Mouse (Mus musculus) frontal cortex, postnatal 36 days (tissue): Measurements from ENCODE around the gene Chmp5.

Experiments used
- DNase-seq, 2 experiments: peaks; one replicate each; pipeline ENCODE4 v3.0.0; 2022; ENCODE audit warnings: low spot score in 2 of 2

Chmp5 gene

DNA sequence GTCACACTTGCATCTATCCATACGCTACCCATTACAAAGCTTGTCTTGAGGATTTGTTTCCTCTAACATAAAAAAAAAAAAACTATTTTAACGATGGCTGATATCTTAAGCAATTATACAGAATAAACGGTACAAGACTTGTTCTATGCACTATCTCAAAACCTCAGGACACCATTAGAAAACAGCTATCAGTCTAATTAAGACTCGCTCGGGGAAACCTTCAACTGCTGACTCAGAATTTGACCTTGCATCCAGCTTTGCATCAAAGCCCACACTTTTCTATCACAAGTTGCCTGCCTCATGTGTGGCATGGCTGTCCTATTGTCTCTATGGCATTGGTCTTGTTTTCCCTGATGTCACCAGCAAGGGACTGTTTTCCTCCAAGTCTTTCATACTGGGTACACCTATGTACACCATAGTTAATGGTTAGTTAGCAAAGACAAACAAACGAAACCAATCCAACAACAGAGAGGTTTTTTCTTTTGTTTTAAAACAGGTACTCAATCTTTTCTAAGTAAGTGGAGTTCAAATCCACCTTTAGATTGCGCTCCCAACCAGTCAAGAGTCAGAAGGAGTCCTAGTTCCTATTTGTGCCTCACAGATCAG, 1.6 kb upstream of the Chmp5 start:
- DNase-seq: no peak

DNA sequence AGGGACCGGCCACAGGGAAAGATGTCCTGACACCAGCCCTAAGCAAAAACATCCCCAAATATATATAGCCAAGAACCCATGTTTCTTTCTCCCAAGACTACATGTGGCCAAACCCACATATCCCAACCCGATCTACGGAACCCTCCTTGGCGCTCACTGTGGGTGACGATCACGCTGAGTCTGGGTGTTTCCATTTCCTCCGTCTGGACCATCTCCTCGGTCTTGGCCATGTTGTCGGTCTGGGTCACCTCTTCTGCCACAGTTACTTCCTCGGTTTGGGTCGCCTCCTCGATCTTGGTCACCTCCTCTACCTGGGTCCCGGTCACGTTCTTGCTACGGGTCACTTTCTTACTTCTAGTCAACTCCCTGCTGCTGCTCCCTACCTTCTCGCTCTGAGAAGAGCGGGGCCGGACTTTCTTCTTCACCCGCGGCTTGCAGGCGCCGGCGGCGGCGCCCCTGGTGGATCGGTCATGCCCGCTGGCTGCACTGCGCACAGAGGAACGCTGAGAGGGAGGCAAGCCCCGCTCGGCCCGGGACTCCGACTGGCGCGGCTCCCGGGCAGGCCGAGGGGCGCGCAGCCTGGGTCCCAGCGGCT, 545 bp upstream of the Chmp5 start:
- no peak for DNase-seq

DNA sequence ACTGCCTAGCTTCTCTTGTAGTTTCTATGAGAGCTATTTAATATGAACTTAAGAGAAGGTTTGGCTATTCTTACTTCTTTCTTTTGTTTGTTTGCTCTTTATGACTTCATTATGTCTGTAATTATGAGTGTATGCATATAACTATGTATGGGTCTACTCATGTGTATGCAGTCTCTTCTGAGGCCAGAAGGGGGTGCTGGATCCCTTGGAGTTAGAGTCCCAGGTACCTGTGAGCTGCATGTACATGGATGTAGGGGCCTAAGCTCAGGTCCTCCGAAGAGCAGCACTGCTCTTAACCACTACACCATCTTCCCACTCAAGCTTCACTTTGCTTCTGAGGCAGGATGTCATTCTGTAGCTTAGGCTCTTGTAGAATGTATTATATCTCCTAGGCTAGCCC, 5.3 kb downstream of the Chmp5 start:
- no peak for DNase-seq

DNA sequence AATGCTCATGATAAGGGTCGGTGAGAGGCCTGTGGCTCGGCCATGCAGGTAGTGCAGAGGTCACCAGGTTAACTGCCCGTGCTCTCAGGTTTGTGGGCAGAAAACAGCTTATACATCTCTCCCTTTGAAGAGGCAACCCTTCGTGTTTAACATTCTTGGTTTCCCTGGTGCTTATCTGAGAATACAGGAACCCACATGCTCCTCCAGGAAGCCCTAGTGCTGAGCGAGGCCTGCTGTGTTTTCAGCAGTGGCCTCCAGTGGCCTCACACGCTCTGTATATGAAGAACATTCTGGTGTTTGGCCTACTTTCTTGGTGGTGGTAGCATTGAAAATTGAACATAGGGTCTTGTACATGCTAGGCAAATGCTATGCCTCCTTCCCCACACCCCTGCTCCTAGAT, 7.7 kb downstream of the Chmp5 start:
- DNase-seq: no peak

DNA sequence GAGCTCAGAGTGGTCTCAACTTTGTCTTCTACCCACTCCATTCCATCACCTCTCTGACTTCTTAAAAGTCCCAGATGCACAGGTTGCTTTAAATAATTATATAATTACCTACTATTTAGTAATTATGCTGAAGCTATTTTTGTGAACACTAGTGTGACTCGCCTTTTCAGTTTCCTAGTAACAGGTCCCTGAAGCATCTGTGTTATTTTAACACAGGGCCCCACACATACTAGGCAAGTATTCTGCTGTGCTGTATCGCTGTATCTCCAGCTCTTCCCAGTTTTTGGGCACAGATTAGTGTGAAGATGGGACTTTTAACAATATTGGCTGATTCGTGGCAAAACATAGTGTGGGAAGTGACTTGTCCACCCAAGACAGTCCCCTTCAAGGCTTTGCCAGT, 15.3 kb downstream of the Chmp5 start:
- no peak for DNase-seq

DNA sequence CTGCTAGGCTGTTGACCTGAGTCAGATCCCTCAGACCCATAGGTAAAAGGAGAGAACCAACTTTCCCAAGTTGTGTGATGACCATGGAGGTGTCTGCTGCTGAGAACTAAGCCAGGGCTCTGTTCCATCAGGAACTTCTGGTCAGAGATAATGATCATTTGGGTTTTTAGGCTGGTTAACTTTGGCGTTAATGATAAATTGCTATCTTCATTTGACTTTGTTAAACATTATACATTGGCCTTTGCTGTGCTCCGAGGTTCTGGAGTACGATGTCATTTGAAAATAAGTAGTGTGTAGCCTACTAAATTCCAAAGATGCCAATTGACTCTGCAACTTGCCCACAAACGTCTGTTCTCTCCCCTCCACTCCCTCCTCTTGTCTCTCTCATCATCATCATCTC, 21.0 kb downstream of the Chmp5 start:
- DNase-seq: no peak

DNA sequence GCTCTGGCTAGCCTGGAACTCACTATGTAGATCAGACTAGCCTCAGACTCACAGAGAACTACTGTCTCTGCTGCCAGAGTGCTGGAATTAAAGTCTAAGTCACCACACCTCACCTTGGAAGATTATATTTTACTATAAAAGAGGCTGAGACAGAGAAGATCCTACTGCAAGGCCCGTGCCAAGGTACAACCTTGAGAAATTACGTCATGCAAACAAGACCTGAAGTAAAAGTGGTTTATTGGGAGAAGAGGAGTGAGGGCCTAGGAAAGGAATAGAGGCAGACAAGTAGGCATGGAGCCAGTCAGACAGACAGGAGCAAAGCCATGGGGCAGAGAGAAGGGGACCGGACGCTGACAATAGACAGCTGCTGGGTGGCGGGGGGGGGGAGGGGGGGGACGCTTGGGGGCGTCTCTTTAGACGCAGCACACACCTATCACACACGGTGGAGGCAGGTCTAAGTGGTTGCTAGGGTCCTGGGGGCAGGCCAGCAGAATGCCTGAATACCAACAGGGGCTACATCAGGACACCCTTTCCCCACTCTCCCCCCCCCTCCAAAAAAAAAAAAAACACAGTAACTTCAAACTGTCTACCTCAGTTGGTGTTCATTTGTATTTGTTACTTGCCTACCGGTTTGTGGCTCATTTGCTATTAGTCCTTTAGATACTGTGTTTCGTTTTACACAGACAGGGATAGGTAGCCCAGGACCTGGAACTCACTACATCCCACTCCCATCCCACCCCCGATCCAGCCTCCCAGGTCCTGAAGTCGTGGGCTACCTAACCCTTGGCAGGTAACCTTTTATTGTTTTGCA, 21.8 kb downstream of the Chmp5 start:
- no peak for DNase-seq

DNA sequence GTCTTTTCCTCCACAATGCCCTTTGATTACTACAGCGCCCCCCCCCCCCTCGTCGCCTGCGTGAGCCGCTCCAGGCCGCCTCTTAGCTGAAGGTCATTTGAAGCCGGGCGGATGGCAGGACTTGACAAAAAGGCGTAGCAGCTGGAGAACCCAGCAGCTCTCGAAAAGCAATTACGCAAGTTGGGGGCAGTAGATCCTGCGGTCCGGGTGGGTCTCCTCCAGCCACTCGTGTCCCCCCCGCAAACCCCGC, 22.3 kb downstream of the Chmp5 start:
- no peak for DNase-seq

DNA sequence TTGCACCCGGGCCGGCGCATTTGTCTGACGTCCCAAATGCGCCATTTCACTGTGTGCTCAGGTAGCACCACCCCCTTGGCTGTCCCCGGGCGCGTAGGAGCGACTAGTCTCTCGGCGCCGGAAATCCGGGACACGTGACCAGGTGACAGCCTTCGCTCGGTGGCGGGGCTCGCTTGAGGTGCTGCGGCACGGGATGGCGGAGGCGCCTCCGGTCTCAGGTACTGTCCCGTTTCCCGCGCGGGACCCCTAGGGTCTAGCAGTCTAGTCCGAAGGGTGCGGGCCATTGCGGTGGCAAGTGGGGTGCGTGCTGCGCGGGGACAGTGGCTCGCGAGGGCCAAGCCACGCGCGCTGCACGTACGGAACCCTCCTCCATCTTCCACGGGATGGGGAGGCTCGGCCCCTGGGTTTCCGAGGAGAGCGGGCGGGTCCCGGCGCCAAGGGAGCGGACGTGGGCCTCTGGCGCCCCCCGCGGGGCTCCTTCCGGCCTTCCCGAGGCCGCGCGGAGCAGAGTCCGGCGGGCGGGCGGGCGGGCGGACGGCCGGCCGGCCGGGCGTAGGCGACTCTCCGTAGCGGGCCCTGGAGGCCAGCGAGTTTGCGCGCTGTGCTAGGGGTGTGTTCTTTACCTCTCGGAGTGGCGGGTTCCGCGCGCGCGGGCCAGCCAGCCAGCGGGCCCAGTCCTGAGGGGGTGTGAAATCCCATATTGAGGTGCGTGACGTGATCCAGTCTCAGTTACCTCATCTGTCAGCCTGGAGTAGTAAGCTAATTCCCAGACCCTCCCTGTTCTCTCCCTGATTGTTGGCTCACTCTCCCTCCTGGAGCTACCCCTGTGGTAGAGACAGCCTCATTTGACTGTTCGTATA, 22.9 kb downstream of the Chmp5 start, which contains the start of gene Nfx1:
Gene Nfx1, plus strand, starts transcription at position 65 of the 860 bp plus-strand sequence.
- peak; percentile 93 to 96 for DNase-seq

DNA sequence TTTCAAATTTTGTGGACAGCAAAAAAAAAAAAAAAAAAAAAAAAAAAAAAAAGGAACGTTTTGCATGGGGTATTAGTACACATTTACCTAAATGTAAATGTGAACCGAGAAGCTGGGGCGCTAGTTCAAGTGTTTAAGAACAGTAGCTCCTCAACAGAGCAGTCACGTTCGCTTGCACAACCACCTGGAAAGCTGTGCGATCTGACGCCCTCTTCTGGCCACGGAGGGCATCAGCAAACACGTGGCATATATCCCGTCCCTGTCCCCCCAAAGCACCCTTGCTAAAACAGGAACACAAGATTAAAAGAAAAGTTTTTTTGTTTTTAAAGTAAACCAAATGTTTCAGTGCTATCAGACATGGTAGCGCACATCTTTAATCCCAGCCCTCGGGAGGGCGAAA, 23.5 kb downstream of the Chmp5 start:
- no peak for DNase-seq

DNA sequence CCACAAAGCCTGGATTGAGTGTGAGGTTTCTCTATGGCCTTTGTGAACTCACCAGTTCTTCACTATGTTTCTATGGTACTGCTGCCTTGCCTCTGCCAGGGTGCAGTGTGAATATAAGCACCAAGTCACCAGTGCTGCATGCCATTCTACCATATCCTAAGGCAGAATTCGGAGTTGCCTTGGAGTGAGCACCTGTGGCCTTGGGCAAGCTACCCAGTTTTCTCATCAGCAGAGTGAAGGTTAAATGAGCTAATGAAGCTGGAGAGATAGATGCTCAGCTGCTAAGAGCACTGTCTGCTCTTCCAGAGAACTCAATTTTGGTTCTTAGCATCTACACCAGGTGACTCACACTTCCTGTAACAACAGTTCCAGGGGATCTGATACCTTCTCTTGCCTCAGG, 25.8 kb downstream of the Chmp5 start:
- DNase-seq: no peak

DNA sequence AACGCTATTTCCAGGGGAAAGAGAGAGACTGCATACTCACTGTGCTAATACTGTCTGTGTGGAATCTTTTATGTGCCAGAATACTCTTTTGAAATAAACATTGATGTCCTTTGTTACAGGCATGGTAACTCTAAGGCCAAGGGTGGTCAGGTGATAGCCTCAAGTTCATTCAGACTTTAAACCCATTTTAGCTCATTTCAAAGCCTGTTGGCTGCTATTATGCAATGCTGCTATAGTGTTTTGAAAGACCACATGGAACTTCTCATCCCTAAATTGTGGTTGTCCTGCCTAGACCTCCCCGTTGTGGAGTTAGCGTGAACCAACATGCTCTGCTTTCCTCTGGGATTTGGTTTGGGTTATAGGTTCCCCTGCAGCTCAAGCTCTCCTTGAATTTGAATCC, 27.5 kb downstream of the Chmp5 start:
- no peak for DNase-seq

DNA sequence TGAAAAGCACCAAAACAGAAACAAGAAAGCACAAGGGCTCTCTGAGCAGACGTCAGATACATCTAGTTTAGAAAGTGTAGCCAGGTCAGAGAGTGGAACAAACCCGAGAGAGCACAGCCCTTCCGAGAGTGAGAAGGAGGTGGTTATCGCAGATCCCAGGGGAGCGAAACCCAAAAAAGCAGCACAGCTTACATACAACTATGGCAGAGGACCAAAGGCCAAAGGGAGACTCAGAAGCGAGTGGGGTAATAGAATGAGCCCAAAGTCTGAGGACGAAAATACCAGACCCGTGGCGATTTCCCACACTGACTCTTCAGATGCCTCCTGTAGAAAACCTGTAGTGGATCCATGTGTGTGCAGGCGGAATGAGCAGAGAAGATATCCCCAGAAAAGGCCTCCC, 28.4 kb downstream of the Chmp5 start:
- no peak for DNase-seq

DNA sequence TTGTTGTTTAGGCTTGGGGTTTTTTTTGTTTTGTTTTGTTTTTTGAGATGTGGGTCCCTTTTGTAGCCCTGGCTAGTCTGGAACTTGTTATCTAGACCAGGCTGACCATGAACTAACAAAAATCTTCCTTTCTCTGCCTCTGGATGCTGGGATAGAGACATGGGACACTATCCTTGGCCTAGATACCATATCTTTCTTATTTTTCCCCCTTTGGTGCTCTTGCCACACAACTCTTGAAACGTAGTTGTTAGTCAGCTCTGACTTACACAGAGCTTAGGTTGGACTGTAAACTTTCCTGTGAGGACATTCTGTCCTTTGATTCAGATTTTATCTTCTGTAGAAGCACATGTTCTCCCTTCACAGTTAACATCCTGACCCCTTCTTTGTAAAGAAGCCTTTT, 31.2 kb downstream of the Chmp5 start:
- DNase-seq: no peak

DNA sequence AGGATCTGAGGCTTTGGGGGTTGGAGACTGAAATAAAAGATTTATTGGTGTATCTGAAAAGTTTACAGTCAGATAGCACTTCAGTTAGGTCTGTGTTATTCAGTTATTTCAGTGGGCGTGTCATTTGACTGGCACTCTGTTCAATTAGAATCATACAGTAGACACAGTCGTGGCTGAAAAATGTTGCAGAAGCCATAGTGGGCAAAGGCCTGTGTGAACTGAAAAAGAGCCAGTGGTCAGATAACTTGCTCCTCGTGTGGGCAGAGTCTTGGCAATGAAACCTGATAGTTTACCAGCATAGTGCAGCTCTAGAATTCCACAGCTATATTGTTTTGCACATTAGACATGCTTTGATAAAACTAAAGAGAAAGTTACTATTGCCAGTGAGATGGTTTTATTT, 34.3 kb downstream of the Chmp5 start:
- DNase-seq: no peak

DNA sequence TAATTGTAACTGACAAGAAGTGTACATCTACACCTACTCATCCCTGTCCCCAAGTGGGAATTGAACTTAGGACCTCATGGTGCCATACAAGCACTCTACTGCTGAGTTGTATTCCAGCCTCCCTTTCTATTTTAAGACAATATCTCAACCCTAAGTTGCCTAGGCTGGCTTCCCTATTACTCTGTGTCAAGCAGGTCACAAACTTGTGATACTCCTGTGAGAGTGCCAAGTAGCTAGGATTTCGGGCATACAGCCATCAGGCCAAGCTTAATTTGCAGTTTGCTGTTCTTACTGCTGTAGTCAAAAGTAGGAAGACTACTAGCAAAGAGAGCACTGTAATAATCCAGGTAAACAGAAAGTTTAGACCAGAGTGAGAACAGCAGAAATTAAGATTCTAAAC, 35.5 kb downstream of the Chmp5 start:
- no peak for DNase-seq

DNA sequence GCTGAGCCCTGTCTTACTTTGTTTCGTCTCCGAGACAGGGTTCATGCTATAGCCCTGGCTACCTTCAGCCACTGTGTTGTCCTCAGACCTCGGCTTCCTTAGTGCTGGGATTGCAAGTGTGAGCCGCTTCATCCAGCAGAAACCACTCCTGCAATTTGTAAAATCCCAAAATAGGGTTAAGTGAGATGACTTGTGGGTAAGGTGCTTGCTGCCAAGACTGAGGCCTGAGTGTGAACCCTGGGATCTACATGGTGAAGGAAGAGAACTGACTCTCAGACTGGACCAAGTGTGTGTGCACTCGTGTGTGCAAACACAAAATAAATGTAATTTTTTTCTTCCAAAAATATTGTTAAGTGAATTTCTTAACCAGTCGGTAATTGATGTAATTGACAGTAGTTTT, 41.4 kb downstream of the Chmp5 start:
- DNase-seq: no peak

DNA sequence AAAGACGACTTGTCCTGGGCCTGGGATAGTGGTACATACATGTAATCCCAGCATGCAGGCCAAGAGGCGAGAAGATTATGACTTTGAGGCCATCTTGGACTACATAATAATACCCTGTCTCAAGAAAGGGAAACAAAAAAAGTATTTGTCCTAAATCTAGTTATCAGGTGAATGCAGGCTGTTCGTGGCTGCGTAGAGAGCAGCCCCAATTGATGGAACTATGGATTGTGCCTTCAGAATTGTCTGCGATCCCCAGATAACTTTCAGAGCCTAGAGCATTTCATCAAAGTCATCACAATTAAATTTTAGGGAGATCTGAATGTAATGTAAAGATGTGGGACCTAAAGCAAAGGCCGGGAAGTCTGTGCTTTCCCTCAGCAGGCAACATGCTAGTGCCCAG, 48.1 kb downstream of the Chmp5 start:
- no peak for DNase-seq

DNA sequence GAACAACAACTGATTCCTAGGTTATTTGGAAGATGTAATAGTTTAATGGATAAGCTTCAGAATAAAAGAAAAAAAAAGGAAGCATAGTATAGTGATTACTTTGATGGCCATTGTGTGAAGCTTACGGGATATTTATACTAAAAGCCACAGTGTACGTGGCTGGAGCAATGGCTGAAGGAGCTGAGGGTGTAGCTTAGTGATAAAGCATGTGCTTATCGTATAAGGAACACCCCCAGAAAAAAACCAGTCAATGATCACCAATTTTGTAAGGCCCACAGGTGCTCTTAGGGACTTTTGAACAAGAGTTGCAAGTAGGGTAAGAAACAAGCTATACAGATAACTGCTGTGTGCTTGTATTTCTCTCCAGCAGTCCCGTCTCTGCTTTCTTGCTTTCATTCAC, 49.7 kb downstream of the Chmp5 start:
- no peak for DNase-seq

DNA sequence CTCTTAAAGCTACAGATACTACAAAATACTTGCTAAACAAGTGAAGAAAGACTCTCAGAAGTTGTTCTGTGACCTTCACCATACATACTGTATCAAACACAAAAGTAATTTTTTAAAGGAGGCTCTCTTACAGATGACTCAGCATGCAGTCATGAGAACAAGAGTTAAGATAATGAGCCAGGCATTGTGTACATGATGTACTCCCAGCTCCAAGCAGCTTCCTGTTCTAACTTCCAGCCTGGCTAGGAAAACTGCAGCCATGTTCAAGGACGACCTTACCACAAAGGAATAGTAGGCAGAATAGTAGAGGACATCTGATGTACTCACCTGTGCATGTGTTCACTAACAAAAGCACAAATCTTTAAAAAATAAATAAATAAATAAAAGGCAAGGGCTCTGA, 52.1 kb downstream of the Chmp5 start:
- no peak for DNase-seq

DNA sequence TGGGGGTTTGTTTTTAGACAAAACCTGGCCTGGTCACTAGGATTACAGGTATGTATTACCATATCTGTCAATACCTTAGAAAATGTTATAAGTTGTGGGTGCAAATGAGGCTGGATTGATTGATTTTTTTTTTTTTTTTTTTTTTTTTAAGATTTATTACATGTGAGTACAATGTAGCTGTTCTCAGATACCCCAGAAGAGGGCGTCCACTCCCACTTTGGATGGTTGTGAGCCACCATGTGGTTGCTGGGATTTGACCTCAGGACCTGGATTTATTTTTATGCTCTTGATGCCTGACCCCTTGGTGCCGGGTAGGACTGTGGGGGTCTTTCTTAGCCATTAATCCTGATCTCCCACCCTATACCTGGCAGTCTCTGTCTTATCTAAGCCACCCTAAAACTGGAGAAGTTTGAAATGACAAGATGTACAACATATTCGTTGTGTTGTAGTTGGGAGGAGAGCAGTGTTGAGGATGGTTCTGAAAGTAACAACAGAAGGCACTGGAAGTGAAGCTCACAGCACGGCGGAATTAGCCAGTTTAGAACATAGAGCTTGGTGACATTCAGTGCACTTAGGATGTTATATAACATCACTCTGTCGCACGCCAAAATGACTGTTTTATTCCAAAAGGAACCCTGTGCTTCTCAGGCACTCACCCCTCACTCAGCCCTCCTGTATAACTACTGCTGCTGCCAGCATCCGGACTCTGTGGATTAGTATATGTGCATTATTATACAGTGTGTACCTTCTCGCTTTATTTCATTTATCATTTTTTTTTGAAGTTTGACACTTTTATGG, 52.8 kb downstream of the Chmp5 start:
- no peak for DNase-seq

DNA sequence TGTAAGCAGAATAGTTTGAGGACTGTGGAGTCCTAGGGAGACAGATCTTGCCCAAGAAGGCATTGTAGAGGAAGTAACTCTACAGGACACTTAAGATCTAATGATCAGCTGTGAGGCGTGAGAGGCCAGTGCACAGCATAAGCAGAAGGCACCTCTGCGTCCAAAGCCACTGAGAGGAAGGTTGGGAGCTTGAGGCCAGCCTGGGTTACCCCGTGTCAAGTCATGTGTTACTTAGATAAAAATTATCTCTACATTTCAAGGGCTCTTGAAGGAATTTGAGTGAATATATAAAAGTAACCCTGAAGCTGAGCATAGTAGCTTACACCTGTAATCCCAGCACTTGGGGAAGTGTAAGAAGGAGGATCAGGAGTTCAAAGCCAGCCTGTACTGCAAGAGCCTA, 65.1 kb downstream of the Chmp5 start:
- no peak for DNase-seq
